14 mouse cellular contexts compared by ENCODE assay signal in genomic region chr4:33696969-33697368, GRCm38 (mm10).
DNase-seq lines count a peak whose midpoint lies in the region; ATAC-seq and TF ChIP-seq lines count a peak whose summit lies in the region.
"Had no signal": no experiment of that assay in that cellular context is flagged by ENCODE, and none has a peak within 500 bp of the region (broad histone marks: within the 10 kb centered on the region; RNA-seq: fewer than 3 reads in every experiment).

No protein-coding gene starts in this region.

- WGBS in kidney, embryonic 14.5 days = 82% methylated on average over 8 of the region's 8 CpGs
- WGBS in kidney, embryonic 16.5 days = 83% methylated on average over 8 of the region's 8 CpGs

- H3K36me3 ChIP-seq in kidney, embryonic 14.5 days (ENCODE audit: control insufficient read depth, insufficient read depth, low read length) = no peaks in the 10 kb centered on the region
- H3K36me3 ChIP-seq in kidney, embryonic 16.5 days (ENCODE audit: insufficient read depth, low read length) = no peaks in the 10 kb centered on the region
- H3K36me3 ChIP-seq: heart, embryonic 12.5 days; limb, embryonic 12.5 days; lung, embryonic 15.5 days had no signal

- no peaks in the 10 kb centered on the region for H3K27me3 ChIP-seq in kidney, embryonic 14.5 days (ENCODE audit: control insufficient read depth, insufficient read depth, low read length)
- no peaks in the 10 kb centered on the region for H3K27me3 ChIP-seq in kidney, embryonic 16.5 days (ENCODE audit: insufficient read depth, low read length)
- H3K27me3 ChIP-seq: heart, embryonic 12.5 days; limb, embryonic 12.5 days; lung, embryonic 15.5 days had no signal

- peak overlapping the region; percentile 60; the same call in 1 of the 2 replicates for H3K27ac ChIP-seq in left cerebral cortex, adult 2 months
- H3K27ac ChIP-seq in kidney, embryonic 14.5 days (ENCODE audit: low read depth, low read length) = no peak overlapping the region
- no peak overlapping the region for H3K27ac ChIP-seq in kidney, embryonic 16.5 days (ENCODE audit: low read length)
- H3K27ac ChIP-seq: limb, embryonic 12.5 days; lung, embryonic 15.5 days had no signal

- H3K4me1 ChIP-seq in kidney, embryonic 14.5 days (ENCODE audit: control insufficient read depth, insufficient read depth, low read length) = no peaks in the 10 kb centered on the region
- H3K4me1 ChIP-seq in kidney, embryonic 16.5 days (ENCODE audit: insufficient read depth, low read length) = no peaks in the 10 kb centered on the region
- H3K4me1 ChIP-seq: heart, embryonic 12.5 days; limb, embryonic 12.5 days; lung, embryonic 15.5 days had no signal

- H3K9ac ChIP-seq in kidney, embryonic 14.5 days (ENCODE audit: low read depth, low read length) = no peak overlapping the region
- H3K9ac ChIP-seq in kidney, embryonic 16.5 days (replicated peaks; ENCODE audit: low read length) = no peak overlapping the region
- H3K9ac ChIP-seq: heart, embryonic 12.5 days; limb, embryonic 12.5 days; lung, embryonic 15.5 days had no signal

- no peak overlapping the region for H3K4me2 ChIP-seq in kidney, embryonic 14.5 days (replicated peaks; ENCODE audit: low read depth, low read length)
- no peak overlapping the region for H3K4me2 ChIP-seq in kidney, embryonic 16.5 days (replicated peaks; ENCODE audit: low read depth, low read length)
- H3K4me2 ChIP-seq: heart, embryonic 12.5 days; limb, embryonic 12.5 days; lung, embryonic 15.5 days had no signal

- TF ChIP-seq CTCF in left cerebral cortex, adult 2 months (IDR thresholded peaks at IDR 0.05) = no peak

- intact Hi-C loops in left cerebral cortex, adult 2 months (cut with DNase I) = loop anchor here (5.0 kb wide), 1 partner anchor 40 kb away; no protein-coding TSS in a partner anchor

- H3K4me3 ChIP-seq in left cerebral cortex, adult 2 months = no peak overlapping the region
- no peak overlapping the region for H3K4me3 ChIP-seq in kidney, embryonic 14.5 days (ENCODE audit: low read length)
- H3K4me3 ChIP-seq in kidney, embryonic 16.5 days (ENCODE audit: low read length) = no peak overlapping the region
- H3K4me3 ChIP-seq: heart, embryonic 12.5 days; limb, embryonic 12.5 days; lung, embryonic 15.5 days had no signal

- peak; percentile 58 for ATAC-seq in cerebellum, adult (ENCODE audit: insufficient number of reproducible peaks, low FRiP score, low TSS enrichment)
- ATAC-seq in kidney, embryonic 14.5 days (ENCODE audit: low FRiP score, low TSS enrichment) = no peak
- no peak for ATAC-seq in kidney, embryonic 16.5 days (ENCODE audit: low FRiP score, low TSS enrichment)

- no peaks in the 10 kb centered on the region for H3K9me3 ChIP-seq in kidney, embryonic 14.5 days (ENCODE audit: control insufficient read depth, low read length)
- no peaks in the 10 kb centered on the region for H3K9me3 ChIP-seq in kidney, embryonic 16.5 days (ENCODE audit: low read length)
- H3K9me3 ChIP-seq: limb, embryonic 12.5 days; lung, embryonic 15.5 days had no signal

- DNase-seq in cerebellum, postnatal 4 days (ENCODE audit: low spot score in 2 of 2) = no peak
- DNase-seq in layer of hippocampus, adult 18-20 months (ENCODE audit: low spot score in 2 of 2) = peak; percentile 37 to 61
- DNase-seq in layer of hippocampus, postnatal 10 days (ENCODE audit: low spot score in 2 of 2) = no peak
- DNase-seq in left cerebral cortex, adult 2 months (ENCODE audit: extremely low spot score in 1 of 2, low spot score in 2 of 2) = peak; percentile 29 to 32
- peak; percentile 48 for DNase-seq in right cerebral cortex, postnatal 25 days
- DNase-seq: kidney, adult 8-10 months; retina, postnatal 1 day; thymus, postnatal 14 days had no signal

Comparison
In these comparisons a context has a peak if more than half of its experiments do, and no peak if none do; other contexts are left out.
1. DNase-seq: peak in layer of hippocampus, adult 18-20 months (2 of 2), left cerebral cortex, adult 2 months (2 of 2) and right cerebral cortex, postnatal 25 days (single experiment); none in cerebellum, postnatal 4 days (0 of 2) and layer of hippocampus, postnatal 10 days (0 of 2).